Mouse (Mus musculus) hindbrain, embryonic 11.5 days (tissue): ENCODE results near the gene Gm5862. TPM values are rescaled to one million over a fixed set of nuclear protein-coding genes. Genes with fewer than 3 reads are reported as not detected.
"Not testable (repeated sequence)": the region's sequence is repeated elsewhere in the genome, so short reads cannot be mapped to it uniquely, and the experiment has no call there.

Experiments used
- ATAC-seq: fragments of 200-750 bp; cut with Nextera tagmentation; 2 replicates; pipeline ENCODE4 v1.8.0; 2017; ENCODE audit warnings: mild to moderate bottlenecking, moderate TSS enrichment, moderate library complexity; ENCODE audit not compliant: low FRiP score
- DNase-seq: peaks from one replicate; pipeline ENCODE4 v3.0.0-alpha.2; 2015; ENCODE audit warnings: low spot score
- H3K27ac ChIP-seq: fragments of 300-500 bp; sonication (generic); 2 replicates; pipeline ENCODE4 v1.5.1; 2014; ENCODE audit warnings: mild to moderate bottlenecking, low read depth, low read length
- H3K27me3 ChIP-seq: fragments of 300-500 bp; sonication (generic); 2 replicates; pipeline ENCODE4 v1.6.1; 2014; ENCODE audit warnings: mild to moderate bottlenecking, low read length, moderate library complexity, mixed read lengths; ENCODE audit not compliant: control insufficient read depth, insufficient read depth
- H3K36me3 ChIP-seq: fragments of 300-500 bp; sonication (generic); 2 replicates; pipeline ENCODE4 v1.6.1; 2014; ENCODE audit warnings: mild to moderate bottlenecking, low read length, moderate library complexity, mixed read lengths; ENCODE audit not compliant: control insufficient read depth, insufficient read depth
- H3K4me1 ChIP-seq: fragments of 300-500 bp; sonication (generic); replicated peaks from 2 replicates; pipeline ENCODE4 v1.6.1; 2014; ENCODE audit warnings: low read length, mixed read lengths; ENCODE audit not compliant: control insufficient read depth, insufficient read depth
- H3K4me2 ChIP-seq: fragments of 300-500 bp; sonication (generic); replicated peaks from 2 replicates; pipeline ENCODE4 v1.6.1; 2014; ENCODE audit warnings: mild to moderate bottlenecking, low read depth, low read length
- H3K4me3 ChIP-seq: fragments of 300-500 bp; sonication (generic); 2 replicates; pipeline ENCODE4 v1.5.1; 2014; ENCODE audit warnings: low read depth, low read length
- H3K9ac ChIP-seq: fragments of 300-500 bp; sonication (generic); 2 replicates; pipeline ENCODE4 v1.6.1; 2014; ENCODE audit warnings: low read depth, low read length
- H3K9me3 ChIP-seq: fragments of 300-500 bp; sonication (generic); 2 replicates; pipeline ENCODE4 v1.6.1; 2016; ENCODE audit warnings: low read length; ENCODE audit not compliant: control insufficient read depth
- WGBS: fragments of 180-500 bp; shearing (Covaris S2); extraction: QIAGEN DNeasy Blood & Tissue Kit; methylation state at CpG from one replicate; pipeline ENCODE4 v1.1.7; 2014; 5-methylcytosine and 5-hydroxymethylcytosine counted together
- polyA plus RNA-seq: library from polyadenylated mRNA; unstranded; fragments of >200 nt; fragmentation: Nextera tagmentation; extraction: Ambion mirVana; gene quantifications from 2 replicates; pipeline ENCODE4 v1.2.1, GENCODE M21; 2014

Gene Gm5862
- not detected in 2 replicates for polyA plus RNA-seq

DNA sequence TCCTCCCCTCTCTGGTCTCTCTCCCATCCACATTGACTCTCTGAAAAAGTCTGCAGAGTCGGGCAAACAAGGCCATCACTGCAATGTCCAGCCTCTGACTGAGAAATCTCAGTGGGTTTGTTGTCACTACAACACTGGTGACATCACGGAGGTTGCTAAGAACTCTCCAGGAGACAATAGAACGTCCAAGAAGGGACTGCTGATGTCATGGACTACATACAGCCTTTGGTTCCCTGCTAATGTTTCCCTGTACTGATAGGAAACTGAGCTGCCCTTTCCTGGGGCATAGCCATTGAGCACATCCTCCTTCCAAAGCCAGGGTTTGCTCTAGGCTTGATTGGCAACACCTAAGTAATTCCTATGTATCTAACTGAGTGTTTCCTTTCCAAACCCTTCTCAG, at the start of gene Gm5862:
Gene Gm5862 (minus strand): TSS at position 101 of the 400 bp plus-strand sequence.
- H3K36me3 ChIP-seq, ATAC-seq, H3K4me3 ChIP-seq, H3K4me2 ChIP-seq, H3K9me3 ChIP-seq, H3K4me1 ChIP-seq, H3K9ac ChIP-seq, DNase-seq, H3K27me3 ChIP-seq, H3K27ac ChIP-seq: not testable (repeated sequence)
- no CpG with 5 or more reads among the region's 3 CpGs for WGBS

DNA sequence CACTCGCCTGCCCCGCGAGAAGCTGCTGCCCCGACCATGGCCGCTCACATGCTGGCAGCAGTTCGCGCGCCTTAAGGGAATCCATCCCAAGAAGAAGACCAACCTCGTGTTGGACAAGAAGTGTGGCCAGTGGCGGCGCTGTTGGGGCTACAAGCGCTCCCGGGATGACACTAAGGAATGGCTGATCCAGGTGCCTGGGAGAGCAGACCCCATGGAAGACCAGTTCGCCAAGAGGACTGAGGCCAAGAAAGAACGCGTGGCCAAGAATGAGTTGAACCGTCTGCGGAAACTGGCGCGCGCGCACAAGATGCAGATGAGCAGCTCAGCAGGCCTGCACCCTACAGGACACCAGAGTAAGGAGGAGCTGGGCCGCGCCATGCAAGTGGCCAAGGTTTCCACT, 48.0 kb upstream of the Gm5862 start:
- DNase-seq = no peak
- Histone ChIP-seq H3K4me1 (no peaks in the 10 kb centered on the region), H3K36me3 (no peaks in the 10 kb centered on the region), H3K27ac (no peak overlapping the region), H3K9me3 (no peaks in the 10 kb centered on the region), H3K27me3 (no peaks in the 10 kb centered on the region), H3K4me2 (no peak overlapping the region), H3K9ac (no peak overlapping the region), H3K4me3 (no peak overlapping the region)
- ATAC-seq = no peak
- WGBS = 89% methylated on average over 24 of the region's 24 CpGs

DNA sequence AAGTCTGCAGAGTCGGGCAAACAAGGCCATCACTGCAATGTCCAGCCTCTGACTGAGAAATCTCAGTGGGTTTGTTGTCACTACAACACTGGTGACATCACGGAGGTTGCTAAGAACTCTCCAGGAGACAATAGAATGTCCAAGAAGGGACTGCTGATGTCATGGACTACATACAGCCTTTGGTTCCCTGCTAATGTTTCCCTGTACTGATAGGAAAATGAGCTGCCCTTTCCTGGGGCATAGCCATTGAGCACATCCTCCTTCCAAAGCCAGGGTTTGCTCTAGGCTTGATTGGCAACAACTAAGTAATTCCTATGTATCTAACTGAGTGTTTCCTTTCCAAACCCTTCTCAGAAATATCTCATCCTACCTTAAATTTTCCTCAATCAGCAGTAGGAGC, 35.8 kb upstream of the Gm5862 start, which contains the start of gene Gm7347:
Gene Gm7347 (minus strand): TSS at position 101 of the 400 bp plus-strand sequence.
- H3K27me3 ChIP-seq, H3K4me3 ChIP-seq, H3K36me3 ChIP-seq, H3K27ac ChIP-seq, H3K4me1 ChIP-seq, DNase-seq, H3K9me3 ChIP-seq, ATAC-seq, H3K4me2 ChIP-seq, H3K9ac ChIP-seq: not testable (repeated sequence)
- WGBS = no CpG with 5 or more reads among the region's 2 CpGs

DNA sequence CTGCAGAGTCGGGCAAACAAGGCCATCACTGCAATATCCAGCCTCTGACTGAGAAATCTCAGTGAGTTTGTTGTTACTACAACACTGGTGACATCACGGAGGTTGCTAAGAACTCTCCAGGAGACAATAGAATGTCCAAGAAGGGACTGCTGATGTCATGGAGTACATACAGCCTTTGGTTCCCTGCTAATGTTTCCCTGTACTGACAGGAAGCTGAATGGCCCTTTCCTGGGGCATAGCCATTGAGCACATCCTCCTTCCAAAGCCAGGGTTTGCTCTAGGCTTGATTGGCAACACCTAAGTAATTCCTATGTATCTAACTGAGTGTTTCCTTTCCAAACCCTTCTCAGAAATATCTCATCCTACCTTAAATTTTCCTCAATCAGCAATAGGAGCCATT, 16.7 kb upstream of the Gm5862 start, which contains the start of gene Speer4a:
Gene Speer4a (minus strand): TSS at position 101 of the 400 bp plus-strand sequence.
- not testable (repeated sequence) for H3K27ac ChIP-seq, H3K4me3 ChIP-seq, H3K4me2 ChIP-seq, H3K9me3 ChIP-seq, H3K36me3 ChIP-seq, H3K27me3 ChIP-seq, DNase-seq, ATAC-seq, H3K4me1 ChIP-seq, H3K9ac ChIP-seq
- 77% methylated on average over 2 of the region's 2 CpGs for WGBS

DNA sequence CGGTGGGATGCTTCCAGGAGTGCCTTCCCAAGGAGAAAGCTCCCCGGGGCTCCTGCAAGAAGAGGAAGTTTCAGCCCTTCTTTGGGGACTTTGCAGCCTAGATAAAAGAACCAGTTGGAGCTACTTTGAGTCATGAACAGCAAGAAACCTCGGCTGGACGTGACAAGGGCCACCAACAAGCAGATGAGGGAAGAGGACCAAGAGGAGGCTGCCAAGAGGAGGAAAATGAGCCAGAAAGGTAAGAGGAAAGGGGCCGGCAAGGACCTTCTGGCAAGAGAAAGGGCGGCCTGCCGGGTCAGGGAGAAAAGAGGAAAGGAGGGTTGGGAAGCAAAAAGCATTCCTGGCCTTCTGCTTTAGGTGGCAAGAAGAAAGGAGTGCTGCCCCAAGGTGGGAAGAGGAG, 15.0 kb downstream of the Gm5862 start:
- not testable (repeated sequence) for H3K4me2 ChIP-seq, H3K27ac ChIP-seq, DNase-seq, H3K4me1 ChIP-seq, H3K9me3 ChIP-seq, H3K9ac ChIP-seq, H3K27me3 ChIP-seq, H3K4me3 ChIP-seq, H3K36me3 ChIP-seq
- ATAC-seq = peak; percentile 27
- 71% methylated on average over 6 of the region's 7 CpGs for WGBS

DNA sequence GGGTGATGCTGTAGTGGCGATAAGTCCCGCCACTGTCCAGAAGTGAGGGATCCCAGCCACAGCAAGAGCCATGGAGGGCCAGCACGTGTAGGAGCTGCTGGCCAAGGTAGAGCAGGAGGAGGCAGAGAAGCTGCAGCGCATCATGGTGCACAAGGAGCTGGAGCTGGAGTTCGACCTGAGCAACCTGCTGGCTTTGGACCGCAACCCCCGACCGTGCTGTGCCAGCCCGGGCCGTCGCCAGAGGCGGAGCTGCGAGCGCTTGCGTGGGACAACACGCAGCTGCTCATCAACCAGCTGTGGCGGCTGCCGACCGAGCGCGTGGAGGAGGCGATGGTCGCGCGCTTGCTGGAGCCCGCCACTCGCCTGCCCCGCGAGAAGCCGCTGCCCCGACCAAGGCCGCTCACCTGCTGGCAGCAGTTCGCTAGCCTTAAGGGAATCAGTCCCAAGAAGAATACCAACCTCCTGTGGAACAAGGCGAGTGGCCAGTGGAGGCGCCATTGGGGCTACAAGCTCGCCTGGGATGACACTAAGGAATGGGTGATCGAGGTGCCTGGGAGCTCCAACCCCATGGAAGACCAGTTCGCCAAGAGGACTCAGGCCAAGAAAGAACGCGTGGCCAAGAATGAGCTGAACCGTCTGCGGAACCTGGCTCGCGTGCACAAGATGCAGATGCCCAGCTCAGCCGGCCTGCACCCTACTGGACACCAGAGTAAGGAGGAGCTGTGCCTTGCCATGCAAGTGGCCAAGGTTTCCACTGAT, 15.6 kb downstream of the Gm5862 start:
- H3K9me3 ChIP-seq, H3K36me3 ChIP-seq, H3K4me1 ChIP-seq, H3K27me3 ChIP-seq, H3K27ac ChIP-seq: not testable (repeated sequence)
- H3K4me3 ChIP-seq = peak overlapping the region; percentile 40
- peak; percentile 89 for ATAC-seq
- peak overlapping the region; percentile 39 for H3K9ac ChIP-seq
- 24% methylated on average over 40 of the region's 45 CpGs for WGBS
- peak; percentile 72 for DNase-seq
- H3K4me2 ChIP-seq = peak overlapping the region; percentile 75

DNA sequence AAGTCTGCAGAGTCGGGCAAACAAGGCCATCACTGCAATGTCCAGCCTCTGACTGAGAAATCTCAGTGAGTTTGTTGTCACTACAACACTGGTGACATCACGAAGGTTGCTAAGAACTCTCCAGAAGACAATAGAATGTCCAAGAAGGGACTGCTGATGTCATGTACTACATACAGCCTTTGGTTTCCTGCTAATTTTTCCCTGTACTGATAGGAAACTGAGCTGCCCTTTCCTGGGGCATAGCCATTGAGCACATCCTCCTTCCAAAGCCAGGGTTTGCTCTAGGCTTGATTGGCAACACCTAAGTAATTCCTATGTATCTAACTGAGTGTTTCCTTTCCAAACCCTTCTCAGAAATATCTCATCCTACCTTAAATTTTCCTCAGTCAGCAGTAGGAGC, 18.0 kb downstream of the Gm5862 start, which contains the start of gene Gm1979:
Gene Gm1979 (minus strand): TSS at position 101 of the 400 bp plus-strand sequence.
- H3K9ac ChIP-seq, DNase-seq, H3K4me1 ChIP-seq, H3K4me2 ChIP-seq, H3K27me3 ChIP-seq, H3K27ac ChIP-seq, H3K36me3 ChIP-seq, H3K9me3 ChIP-seq, H3K4me3 ChIP-seq, ATAC-seq: not testable (repeated sequence)
- WGBS = 92% methylated on average over 1 of the region's 2 CpGs

DNA sequence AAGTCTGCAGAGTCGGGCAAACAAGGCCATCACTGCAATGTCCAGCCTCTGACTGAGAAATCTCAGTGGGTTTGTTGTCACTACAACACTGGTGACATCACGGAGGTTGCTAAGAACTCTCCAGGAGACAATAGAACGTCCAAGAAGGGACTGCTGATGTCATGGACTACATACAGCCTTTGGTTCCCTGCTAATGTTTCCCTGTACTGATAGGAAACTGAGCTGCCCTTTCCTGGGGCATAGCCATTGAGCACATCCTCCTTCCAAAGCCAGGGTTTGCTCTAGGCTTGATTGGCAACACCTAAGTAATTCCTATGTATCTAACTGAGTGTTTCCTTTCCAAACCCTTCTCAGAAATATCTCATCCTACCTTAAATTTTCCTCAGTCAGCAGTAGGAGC, 34.2 kb downstream of the Gm5862 start, which contains the start of gene Gm21698:
Gene Gm21698 (minus strand): TSS at position 101 of the 400 bp plus-strand sequence.
- not testable (repeated sequence) for H3K4me2 ChIP-seq, H3K4me3 ChIP-seq, H3K27me3 ChIP-seq, H3K9me3 ChIP-seq, H3K9ac ChIP-seq, H3K27ac ChIP-seq, H3K4me1 ChIP-seq, ATAC-seq, H3K36me3 ChIP-seq, DNase-seq
- no CpG with 5 or more reads among the region's 3 CpGs for WGBS

DNA sequence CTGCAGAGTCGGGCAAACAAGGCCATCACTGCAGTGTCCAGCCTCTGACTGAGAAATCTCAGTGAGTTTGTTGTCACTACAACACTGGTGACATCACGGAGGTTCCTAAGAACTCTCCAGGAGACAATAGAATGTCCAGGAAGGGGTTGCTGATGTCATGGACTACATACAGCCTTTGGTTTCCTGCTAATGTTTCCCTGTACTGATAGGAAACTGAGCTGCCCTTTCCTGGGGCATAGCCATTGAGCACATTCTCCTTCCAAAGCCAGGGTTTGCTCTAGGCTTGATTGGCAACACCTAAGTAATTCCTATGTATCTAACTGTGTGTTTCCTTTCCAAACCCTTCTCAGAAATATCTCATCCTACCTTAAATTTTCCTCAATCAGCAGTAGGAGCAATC, 50.2 kb downstream of the Gm5862 start, which contains the start of gene Gm21680:
Gene Gm21680 (minus strand): TSS at position 101 of the 400 bp plus-strand sequence.
- H3K9me3 ChIP-seq, H3K9ac ChIP-seq, H3K4me2 ChIP-seq, ATAC-seq, H3K4me3 ChIP-seq, DNase-seq, H3K27me3 ChIP-seq, H3K36me3 ChIP-seq, H3K4me1 ChIP-seq, H3K27ac ChIP-seq: not testable (repeated sequence)
- WGBS = no CpG with 5 or more reads among the region's 2 CpGs
